Mouse (Mus musculus): Measurements from ENCODE around the gene Pbx4. TPM values are rescaled to one million over a fixed set of nuclear protein-coding genes. Genes with fewer than 3 reads are reported as not detected.
A peak's percentile ranks its signal among the peaks of the same experiment; 100 is the strongest.

Pbx4 gene
- polyA plus RNA-seq, 1 experiment from 2014 or later, result 2.4 TPM

DNA sequence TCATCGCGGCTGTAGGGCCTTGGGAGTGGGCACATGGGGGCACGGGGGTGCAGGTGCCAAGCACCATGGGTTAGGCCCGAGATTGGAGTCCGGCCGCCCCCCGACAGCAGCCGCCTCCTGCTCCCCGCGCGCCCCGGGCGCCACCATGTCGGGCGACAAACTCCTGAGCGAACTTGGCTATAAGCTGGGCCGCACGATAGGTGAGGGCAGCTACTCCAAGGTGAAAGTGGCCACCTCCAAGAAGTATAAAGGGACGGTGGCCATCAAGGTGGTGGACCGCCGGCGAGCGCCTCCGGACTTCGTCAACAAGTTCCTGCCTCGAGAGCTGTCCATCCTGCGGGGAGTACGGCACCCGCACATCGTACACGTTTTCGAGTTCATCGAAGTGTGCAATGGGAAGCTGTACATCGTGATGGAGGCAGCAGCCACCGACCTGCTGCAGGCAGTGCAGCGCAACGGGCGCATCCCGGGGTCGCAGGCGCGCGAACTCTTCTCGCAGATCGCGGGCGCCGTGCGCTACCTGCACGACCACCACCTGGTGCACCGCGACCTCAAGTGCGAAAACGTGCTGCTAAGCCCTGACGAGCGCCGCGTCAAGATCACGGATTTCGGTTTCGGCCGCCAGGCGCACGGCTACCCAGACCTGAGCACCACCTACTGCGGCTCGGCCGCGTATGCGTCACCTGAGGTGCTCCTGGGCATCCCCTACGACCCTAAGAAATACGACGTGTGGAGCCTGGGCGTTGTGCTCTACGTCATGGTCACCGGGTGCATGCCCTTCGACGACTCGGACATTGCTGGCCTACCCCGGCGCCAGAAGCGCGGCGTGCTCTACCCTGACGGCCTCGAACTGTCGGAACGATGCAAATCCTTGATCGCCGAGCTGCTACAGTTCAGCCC is 70.1 kb downstream of the Pbx4 start, which contains the start of the genes Tssk6, Ndufa13 and Yjefn3:
Gene Tssk6 (plus strand): TSS at position 22 of the 900 bp plus-strand sequence.
Gene Ndufa13 (minus strand): TSS at position 396 of the 900 bp plus-strand sequence.
Gene Yjefn3 (minus strand): TSS at position 550 of the 900 bp plus-strand sequence.
- Histone ChIP-seq H3K9me3 (no peaks in the 10 kb centered on the region), H3K27ac (replicated peaks) (peak within 1 kb of the TSS; percentile 91), H3K4me3 (peak within 1 kb of the TSS; percentile 75), H3K4me2 (peak within 1 kb of the TSS; percentile 95), H3K27me3 (replicated peaks) (no peaks in the 10 kb centered on the region), H3K9ac (peak within 1 kb of the TSS; percentile 91), H3K4me1 (peaks cover 78% of the 10 kb centered on the region), H3K36me3 (peaks cover 27% of the 10 kb centered on the region)
- ATAC-seq (ENCODE audit: extremely low read depth, insufficient number of reproducible peaks, low FRiP score, low TSS enrichment), result peak; percentile 6
- 4% methylated on average over 89 of the region's 89 CpGs for WGBS

DNA sequence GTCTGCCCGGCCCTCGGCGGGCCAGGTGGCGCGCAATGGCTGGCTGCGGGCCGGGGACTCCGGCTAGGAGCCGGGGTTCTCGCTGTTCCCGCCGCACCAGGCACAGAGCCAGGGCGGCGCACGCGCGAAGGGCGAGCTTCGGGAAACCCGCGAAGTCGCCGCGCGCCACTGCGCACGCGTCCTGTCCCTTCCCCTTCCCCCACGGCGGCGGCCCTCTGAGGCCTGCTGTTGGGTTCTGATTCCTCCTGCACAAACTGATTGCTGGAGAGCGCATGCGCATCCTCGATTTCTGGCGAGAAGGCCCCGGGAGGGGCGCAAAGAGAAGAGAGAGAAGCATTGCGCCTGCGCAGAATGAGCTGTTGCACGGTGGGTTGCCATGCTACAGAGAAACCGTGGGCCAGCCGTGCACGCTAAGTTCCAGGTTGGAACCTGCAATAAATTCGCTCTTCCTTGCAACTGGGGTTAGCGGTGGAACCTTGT is 70.8 kb downstream of the Pbx4 start:
- under 1% methylated on average over 45 of the region's 45 CpGs for WGBS
- Histone ChIP-seq H3K27ac (replicated peaks) (peak overlapping the region; percentile 91), H3K4me1 (peaks cover 71% of the 10 kb centered on the region), H3K27me3 (replicated peaks) (no peaks in the 10 kb centered on the region), H3K9me3 (no peaks in the 10 kb centered on the region), H3K36me3 (peaks cover 29% of the 10 kb centered on the region), H3K4me2 (peak overlapping the region; percentile 95), H3K4me3 (peak overlapping the region; percentile 75), H3K9ac (peak overlapping the region; percentile 91)
- ATAC-seq (ENCODE audit: extremely low read depth, insufficient number of reproducible peaks, low FRiP score, low TSS enrichment), result peak; percentile 81

DNA sequence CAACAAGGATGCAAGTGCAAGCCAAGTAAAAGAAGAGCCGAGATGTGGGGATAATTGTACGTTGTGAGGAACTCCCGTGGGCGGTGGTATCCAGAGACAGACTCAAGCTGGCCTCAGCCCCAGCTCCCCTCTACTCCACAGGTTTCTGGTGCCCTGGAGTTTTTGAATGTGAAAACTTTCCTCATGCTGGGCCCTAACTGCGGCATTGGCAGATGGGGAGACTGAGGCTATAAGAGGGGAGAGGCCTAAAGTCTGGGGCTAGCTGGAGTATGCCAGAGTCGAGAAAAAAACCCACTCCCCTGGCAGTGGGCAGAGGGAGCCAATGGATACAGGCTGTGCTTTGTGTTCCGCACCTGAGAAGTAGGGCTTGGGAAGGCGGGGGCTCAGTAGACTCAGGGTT is 71.8 kb downstream of the Pbx4 start:
- Histone ChIP-seq H3K4me3 (peak overlapping the region; percentile 75; the same call in 1 of the 2 replicates), H3K27me3 (replicated peaks) (no peaks in the 10 kb centered on the region), H3K4me1 (peaks cover 67% of the 10 kb centered on the region), H3K9ac (no peak overlapping the region), H3K27ac (replicated peaks) (no peak overlapping the region), H3K4me2 (peak overlapping the region; percentile 95), H3K36me3 (peaks cover 29% of the 10 kb centered on the region), H3K9me3 (no peaks in the 10 kb centered on the region)
- 71% methylated on average over 8 of the region's 8 CpGs for WGBS
- ATAC-seq (ENCODE audit: extremely low read depth, insufficient number of reproducible peaks, low FRiP score, low TSS enrichment), result no peak

DNA sequence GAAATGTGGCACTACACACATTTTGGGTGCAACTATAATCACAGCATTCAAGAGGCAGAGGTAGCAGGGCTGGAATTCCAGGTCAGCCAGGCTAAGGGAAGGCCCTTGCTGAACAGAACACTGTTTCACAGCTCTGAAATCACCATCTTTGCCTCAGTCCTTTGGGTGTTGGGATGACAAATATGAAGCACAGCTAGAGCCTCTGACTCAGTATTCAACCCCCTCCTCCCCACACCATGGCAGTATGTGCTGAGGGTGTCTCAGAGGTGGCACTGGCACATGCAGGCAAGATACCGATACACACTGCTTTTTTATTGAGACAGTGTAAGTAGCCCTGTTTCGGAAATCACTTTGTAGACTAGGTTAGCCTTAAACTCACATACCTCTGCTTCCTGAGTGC is 74.0 kb downstream of the Pbx4 start:
- ATAC-seq (ENCODE audit: extremely low read depth, insufficient number of reproducible peaks, low FRiP score, low TSS enrichment), result no peak
- Histone ChIP-seq H3K27me3 (replicated peaks) (no peaks in the 10 kb centered on the region), H3K27ac (replicated peaks) (0 out of 2 replicates have a peak overlapping the region, but pooled peaks have one; percentile 2), H3K36me3 (peaks cover 42% of the 10 kb centered on the region), H3K4me2 (no peak overlapping the region), H3K4me3 (no peak overlapping the region), H3K9me3 (no peaks in the 10 kb centered on the region), H3K9ac (no peak overlapping the region; the same call in 1 of the 2 replicates), H3K4me1 (peaks cover 49% of the 10 kb centered on the region)
- WGBS, result 86% methylated on average over 2 of the region's 2 CpGs

DNA sequence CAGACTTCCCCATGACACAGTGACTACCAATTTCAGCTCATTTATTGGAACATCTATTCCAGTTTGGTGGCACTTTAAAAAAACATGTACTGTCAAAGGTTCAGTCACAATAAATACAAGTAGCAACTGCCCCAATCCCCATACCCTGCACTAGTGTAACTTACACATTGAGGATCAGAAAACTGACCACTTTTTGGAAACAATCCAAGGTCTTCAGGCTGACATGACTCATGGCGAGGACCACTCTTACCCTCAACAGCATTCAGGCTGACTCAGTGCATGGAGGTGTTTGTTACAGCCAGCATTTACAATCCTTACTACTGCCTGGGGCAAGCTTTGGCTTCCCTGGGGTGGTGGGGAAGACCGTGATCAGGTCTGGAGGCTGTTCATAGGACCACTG is 74.8 kb downstream of the Pbx4 start:
- H3K27ac ChIP-seq (replicated peaks), result no peak overlapping the region; the same call in 1 of the 2 replicates
- no peak overlapping the region for H3K4me2 ChIP-seq
- WGBS, result 76% methylated on average over 2 of the region's 2 CpGs
- no peaks in the 10 kb centered on the region for H3K27me3 ChIP-seq (replicated peaks)
- H3K9ac ChIP-seq, result no peak overlapping the region
- no peak for ATAC-seq (ENCODE audit: extremely low read depth, insufficient number of reproducible peaks, low FRiP score, low TSS enrichment)
- peaks cover 44% of the 10 kb centered on the region for H3K4me1 ChIP-seq
- H3K9me3 ChIP-seq, result no peaks in the 10 kb centered on the region
- peaks cover 50% of the 10 kb centered on the region for H3K36me3 ChIP-seq
- no peak overlapping the region for H3K4me3 ChIP-seq

DNA sequence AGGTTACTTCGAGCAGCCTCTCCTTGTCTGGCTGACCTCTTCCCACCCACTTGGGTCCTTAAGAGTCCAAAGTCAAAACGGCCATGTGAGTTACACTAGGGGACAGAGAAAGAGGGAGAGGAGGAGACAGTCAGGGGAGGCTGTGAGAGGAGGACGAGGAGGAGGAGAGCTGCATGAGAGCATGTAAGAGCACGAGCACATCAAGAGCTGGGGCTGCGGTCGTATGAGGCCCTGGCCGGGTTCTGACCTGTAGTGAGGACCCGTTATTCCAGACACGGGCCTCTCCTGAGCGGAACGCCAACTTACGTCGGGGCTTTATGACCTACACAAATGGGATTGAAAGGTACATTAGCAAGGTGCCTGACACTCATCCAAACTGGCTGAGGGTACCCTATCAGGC is 79.6 kb downstream of the Pbx4 start:
- H3K27ac ChIP-seq (replicated peaks), result no peak overlapping the region
- H3K4me3 ChIP-seq, result no peak overlapping the region
- no peaks in the 10 kb centered on the region for H3K9me3 ChIP-seq
- ATAC-seq (ENCODE audit: extremely low read depth, insufficient number of reproducible peaks, low FRiP score, low TSS enrichment), result no peak
- H3K27me3 ChIP-seq (replicated peaks), result no peaks in the 10 kb centered on the region
- WGBS, result 85% methylated on average over 13 of the region's 13 CpGs
- H3K4me1 ChIP-seq, result peaks cover 28% of the 10 kb centered on the region
- no peak overlapping the region for H3K9ac ChIP-seq
- H3K36me3 ChIP-seq, result peaks cover 97% of the 10 kb centered on the region
- H3K4me2 ChIP-seq, result no peak overlapping the region

DNA sequence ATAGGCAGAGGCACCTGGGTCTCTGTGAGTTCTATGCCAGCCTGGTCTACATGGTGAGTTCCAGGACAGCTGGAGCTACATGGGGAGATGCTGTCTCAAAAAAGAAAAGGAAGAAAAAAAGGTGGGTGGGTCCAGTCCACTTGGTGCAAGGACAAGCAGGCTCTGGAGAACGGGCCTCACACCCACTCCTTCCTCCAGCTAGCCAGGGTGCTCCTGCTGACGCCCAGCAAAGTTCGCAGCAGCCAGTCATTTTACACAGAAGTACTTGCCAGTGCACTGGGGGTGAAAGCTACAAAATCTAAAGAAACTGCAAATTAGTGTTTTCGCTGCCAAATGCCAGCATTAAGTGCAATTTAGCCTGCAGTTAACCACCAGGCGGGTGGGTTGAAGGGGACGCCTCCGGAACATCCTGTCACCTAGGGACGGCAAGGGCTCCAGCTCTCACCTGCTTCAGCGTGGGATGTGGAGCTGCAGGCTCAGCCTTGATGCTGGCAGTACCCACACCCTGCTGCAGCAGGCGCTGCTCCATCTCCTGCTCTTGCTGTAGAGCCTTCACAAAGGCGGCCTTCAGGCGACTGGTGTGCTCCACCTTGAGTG is 80.3 kb downstream of the Pbx4 start:
- Histone ChIP-seq H3K27ac (replicated peaks) (no peak overlapping the region), H3K9me3 (no peaks in the 10 kb centered on the region), H3K4me2 (no peak overlapping the region), H3K9ac (no peak overlapping the region), H3K4me3 (no peak overlapping the region), H3K27me3 (replicated peaks) (no peaks in the 10 kb centered on the region), H3K36me3 (peaks cover 99% of the 10 kb centered on the region), H3K4me1 (peaks cover 23% of the 10 kb centered on the region)
- no peak for ATAC-seq (ENCODE audit: extremely low read depth, insufficient number of reproducible peaks, low FRiP score, low TSS enrichment)
- WGBS, result 92% methylated on average over 12 of the region's 12 CpGs

DNA sequence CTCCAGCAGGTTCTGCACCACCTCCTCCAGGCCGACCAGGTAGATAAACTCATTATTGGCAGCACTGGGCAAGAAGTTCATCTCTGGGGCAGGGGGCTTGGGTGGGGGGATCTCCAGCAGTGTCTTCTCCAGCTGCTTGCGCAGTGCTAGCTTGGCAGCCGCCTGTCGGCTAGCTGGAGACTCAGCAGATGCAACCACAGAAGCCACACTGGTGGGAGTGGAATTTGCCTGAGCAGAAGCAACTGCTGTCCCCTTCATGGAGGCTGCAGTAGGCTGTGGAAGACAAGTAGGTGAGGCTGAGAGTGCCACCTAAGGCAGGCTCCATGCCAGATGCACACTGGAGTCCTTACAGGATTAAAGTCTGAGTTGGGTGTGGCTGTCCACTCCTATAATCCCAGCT is 82.2 kb downstream of the Pbx4 start:
- H3K4me3 ChIP-seq, result no peak overlapping the region
- no peaks in the 10 kb centered on the region for H3K9me3 ChIP-seq
- peak overlapping the region; percentile 87 for H3K27ac ChIP-seq (replicated peaks)
- 74% methylated on average over 4 of the region's 4 CpGs for WGBS
- H3K36me3 ChIP-seq, result peaks cover 83% of the 10 kb centered on the region
- peak overlapping the region; percentile 47 for H3K9ac ChIP-seq
- ATAC-seq (ENCODE audit: extremely low read depth, insufficient number of reproducible peaks, low FRiP score, low TSS enrichment), result no peak
- H3K27me3 ChIP-seq (replicated peaks), result no peaks in the 10 kb centered on the region
- peaks cover 27% of the 10 kb centered on the region for H3K4me1 ChIP-seq
- H3K4me2 ChIP-seq, result no peak overlapping the region

DNA sequence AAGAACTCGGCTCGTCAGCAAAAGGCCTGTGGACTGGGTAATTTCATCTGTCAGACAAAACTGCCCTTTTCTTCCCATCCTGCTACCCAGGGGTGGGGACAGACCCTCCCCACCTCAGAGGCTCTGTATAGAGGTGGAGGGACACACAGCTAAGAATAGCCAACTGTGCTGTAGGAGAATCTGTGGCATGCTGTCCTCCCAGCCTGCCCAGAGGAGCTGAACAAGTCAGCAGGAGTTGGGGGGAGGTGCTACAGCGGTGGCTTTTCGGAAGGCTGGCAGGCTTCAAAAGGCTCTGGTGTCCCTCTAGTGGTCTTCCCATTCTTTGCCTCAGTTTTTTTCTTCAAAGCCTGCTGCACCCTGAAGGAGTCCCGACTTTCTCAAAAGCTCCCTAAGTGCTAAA is 83.5 kb downstream of the Pbx4 start:
- H3K4me3 ChIP-seq, result no peak overlapping the region
- H3K27me3 ChIP-seq (replicated peaks), result no peaks in the 10 kb centered on the region
- peak overlapping the region; percentile 87 for H3K27ac ChIP-seq (replicated peaks)
- peaks cover 70% of the 10 kb centered on the region for H3K36me3 ChIP-seq
- H3K4me1 ChIP-seq, result peaks cover 40% of the 10 kb centered on the region
- H3K9ac ChIP-seq, result peak overlapping the region; percentile 70; the same call in 1 of the 2 replicates
- WGBS, result 19% methylated on average over 5 of the region's 5 CpGs
- H3K4me2 ChIP-seq, result no peak overlapping the region
- peak; percentile 25; the same call in 1 of the 2 replicates for ATAC-seq (ENCODE audit: extremely low read depth, insufficient number of reproducible peaks, low FRiP score, low TSS enrichment)
- no peaks in the 10 kb centered on the region for H3K9me3 ChIP-seq

DNA sequence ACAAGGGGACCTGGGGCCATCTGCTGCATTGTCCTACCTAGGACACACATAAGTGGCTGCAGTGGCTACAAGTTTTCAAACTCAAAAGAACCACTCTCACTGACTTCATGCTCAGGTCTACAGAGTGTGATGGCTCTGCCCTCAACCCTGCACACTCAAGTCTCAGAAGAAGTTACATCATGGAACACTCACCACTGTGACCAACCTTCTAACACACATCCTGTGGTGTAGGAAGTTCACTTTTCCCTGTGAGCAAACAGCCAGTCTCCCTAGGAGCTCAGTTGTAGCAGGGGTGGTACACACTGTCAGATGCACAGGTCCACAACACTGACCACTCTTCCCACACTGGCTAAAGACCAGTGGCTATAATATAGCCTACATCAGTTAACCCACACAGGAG is 86.2 kb downstream of the Pbx4 start:
- Histone ChIP-seq H3K9ac (no peak overlapping the region), H3K36me3 (peaks cover 43% of the 10 kb centered on the region), H3K9me3 (no peaks in the 10 kb centered on the region), H3K27ac (replicated peaks) (no peak overlapping the region), H3K4me2 (no peak overlapping the region), H3K27me3 (replicated peaks) (no peaks in the 10 kb centered on the region), H3K4me1 (peaks cover 64% of the 10 kb centered on the region), H3K4me3 (no peak overlapping the region)
- no peak for ATAC-seq (ENCODE audit: extremely low read depth, insufficient number of reproducible peaks, low FRiP score, low TSS enrichment)

DNA sequence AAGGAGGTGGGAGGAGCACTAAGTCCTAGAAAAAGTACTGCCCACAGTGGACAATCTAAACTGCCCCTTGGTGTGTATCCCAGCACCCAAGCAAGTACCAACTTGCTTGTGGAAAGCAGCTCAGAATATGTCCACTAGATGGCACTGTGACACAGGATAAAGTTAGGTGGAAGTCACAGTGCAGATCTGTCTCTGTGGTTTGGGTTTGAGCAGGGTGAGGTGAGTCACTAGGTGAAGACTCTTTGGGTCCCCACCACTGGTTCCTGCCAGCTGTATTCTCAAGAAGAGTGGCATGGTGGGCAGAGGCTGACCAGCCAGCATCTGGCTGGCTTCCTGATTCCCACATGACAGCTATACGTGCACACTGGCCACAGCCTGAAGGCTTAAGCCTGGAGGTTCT is 86.7 kb downstream of the Pbx4 start:
- H3K4me3 ChIP-seq, result no peak overlapping the region
- H3K9ac ChIP-seq, result no peak overlapping the region
- no peak overlapping the region for H3K4me2 ChIP-seq
- no peaks in the 10 kb centered on the region for H3K27me3 ChIP-seq (replicated peaks)
- ATAC-seq (ENCODE audit: extremely low read depth, insufficient number of reproducible peaks, low FRiP score, low TSS enrichment), result peak; percentile 11; the same call in 1 of the 2 replicates
- H3K4me1 ChIP-seq, result peaks cover 69% of the 10 kb centered on the region
- H3K9me3 ChIP-seq, result no peaks in the 10 kb centered on the region
- WGBS, result 82% methylated on average over 1 of the region's 1 CpGs
- peaks cover 38% of the 10 kb centered on the region for H3K36me3 ChIP-seq
- peak overlapping the region; percentile 46; the same call in 1 of the 2 replicates for H3K27ac ChIP-seq (replicated peaks)
